Mouse (Mus musculus) heart, postnatal 0 days (tissue): Measurements from ENCODE around the gene Slc7a10.

Source experiments
- CTCF ChIP-seq: IDR thresholded peaks from 2 replicates; pipeline ENCODE4 v1.5.1; 2016; ENCODE audit warnings: antibody characterized with exemption, control low read depth, low read depth
- EP300 ChIP-seq: IDR thresholded peaks from 2 replicates; pipeline ENCODE4 v1.6.1; 2016; ENCODE audit warnings: antibody characterized with exemption, low read depth

DNA sequence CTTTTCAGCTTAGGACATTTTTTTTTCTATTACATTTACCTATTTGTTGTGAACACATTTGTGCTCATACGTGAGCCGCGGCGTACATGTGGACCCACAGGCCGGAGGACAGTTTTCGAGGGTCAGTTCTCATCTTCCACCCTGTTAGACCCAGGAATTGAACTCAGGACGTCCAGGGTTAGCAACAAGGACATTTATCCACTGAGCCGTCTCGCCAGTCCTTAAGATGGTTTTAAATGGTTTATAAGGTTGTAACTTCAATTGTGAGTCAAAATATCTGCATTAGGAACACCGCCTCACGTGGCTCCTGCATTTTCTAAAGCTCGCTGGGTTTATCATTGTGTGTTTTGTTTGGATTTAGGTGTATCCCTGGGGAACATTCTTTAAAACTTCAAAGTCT lies 47.7 kb downstream of the Slc7a10 start:
- TF ChIP-seq EP300 (no peak), CTCF (no peak)
